Mouse (Mus musculus) embryonic facial prominence, embryonic 12.5 days (tissue): ENCODE results near the gene Sbf2. TPM values are rescaled to one million over a fixed set of nuclear protein-coding genes. Genes with fewer than 3 reads are reported as not detected.
A peak's percentile ranks its signal among the peaks of the same experiment; 100 is the strongest.

ENCODE experiments used
- ATAC-seq: fragments of 200-750 bp; cut with Nextera tagmentation; 2 replicates; pipeline ENCODE4 v1.8.0; 2017; ENCODE audit not compliant: insufficient number of reproducible peaks, insufficient read depth, low FRiP score, low TSS enrichment
- H3K27ac ChIP-seq: fragments of 300-500 bp; sonication (generic); 2 replicates; pipeline ENCODE4 v1.5.1; 2016; ENCODE audit warnings: mild to moderate bottlenecking
- H3K27me3 ChIP-seq: fragments of 300-500 bp; sonication (generic); 2 replicates; pipeline ENCODE4 v1.6.1; 2016; ENCODE audit warnings: mild to moderate bottlenecking, moderate library complexity
- H3K36me3 ChIP-seq: fragments of 300-500 bp; sonication (generic); 2 replicates; pipeline ENCODE4 v1.6.1; 2016; ENCODE audit warnings: mild to moderate bottlenecking
- H3K4me1 ChIP-seq: fragments of 300-500 bp; sonication (generic); 2 replicates; pipeline ENCODE4 v1.6.1; 2016
- H3K4me2 ChIP-seq: fragments of 300-500 bp; sonication (generic); replicated peaks from 2 replicates; pipeline ENCODE4 v1.6.1; 2016; ENCODE audit warnings: mild to moderate bottlenecking, moderate library complexity
- H3K4me3 ChIP-seq: fragments of 300-500 bp; sonication (generic); 2 replicates; pipeline ENCODE4 v1.5.1; 2016; ENCODE audit warnings: mild to moderate bottlenecking
- H3K9ac ChIP-seq: fragments of 300-500 bp; sonication (generic); 2 replicates; pipeline ENCODE4 v1.6.1; 2016; ENCODE audit warnings: mild to moderate bottlenecking, moderate library complexity
- H3K9me3 ChIP-seq: fragments of 300-500 bp; sonication (generic); 2 replicates; pipeline ENCODE4 v1.6.1; 2016; ENCODE audit warnings: mild to moderate bottlenecking, moderate library complexity
- WGBS: fragments of 180-500 bp; shearing (Covaris S2); methylation state at CpG from one replicate; pipeline ENCODE4 v1.1.7; 2016; 5-methylcytosine and 5-hydroxymethylcytosine counted together
- polyA plus RNA-seq: library from polyadenylated mRNA; unstranded; fragments of >200 nt; fragmentation: Nextera tagmentation; extraction: Ambion mirVana; gene quantifications from 2 replicates; pipeline ENCODE4 v1.2.1, GENCODE M21; 2016

Sbf2 gene
- polyA plus RNA-seq, 1 experiment from 2014 or later = 35.2 TPM

DNA sequence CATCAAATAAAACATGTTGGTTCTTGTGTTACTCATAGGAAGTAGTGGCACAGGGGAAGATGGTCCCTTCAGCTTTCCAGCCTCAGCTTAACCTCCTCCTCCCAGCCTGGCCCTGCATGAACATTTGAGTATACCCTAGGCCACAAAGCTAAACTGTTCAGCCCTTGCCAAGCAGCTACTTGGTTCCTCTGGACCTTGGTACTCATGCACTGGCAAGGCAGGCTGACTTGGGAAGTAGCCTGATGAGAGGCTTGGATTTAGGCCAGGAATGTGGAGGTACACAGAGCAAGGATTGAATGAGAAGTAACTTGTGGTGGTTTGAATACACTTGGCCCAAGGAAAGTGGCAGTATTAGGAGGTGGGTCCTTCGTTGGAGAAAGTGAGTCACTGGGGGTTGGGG is 299.4 kb downstream of the Sbf2 start:
- Histone ChIP-seq H3K9ac (no peak overlapping the region), H3K4me1 (peaks cover 9% of the 10 kb centered on the region; the same call in 1 of the 2 replicates), H3K27me3 (no peaks in the 10 kb centered on the region), H3K9me3 (no peaks in the 10 kb centered on the region), H3K4me3 (no peak overlapping the region), H3K27ac (no peak overlapping the region), H3K36me3 (peaks cover 59% of the 10 kb centered on the region), H3K4me2 (no peak overlapping the region)
- 82% methylated on average over 1 of the region's 1 CpGs for WGBS
- ATAC-seq = no peak

GRCm38 (mm10) chr7:110314401-110314890 is 300.3 kb downstream of the Sbf2 start:
- ATAC-seq = no peak
- H3K27me3 ChIP-seq = no peaks in the 10 kb centered on the region
- H3K9ac ChIP-seq = no peak overlapping the region
- H3K4me3 ChIP-seq = no peak overlapping the region
- no peak overlapping the region for H3K4me2 ChIP-seq
- 88% methylated on average over 7 of the region's 7 CpGs for WGBS
- H3K4me1 ChIP-seq = peaks cover 4% of the 10 kb centered on the region; the same call in 1 of the 2 replicates
- H3K27ac ChIP-seq = no peak overlapping the region
- no peaks in the 10 kb centered on the region for H3K9me3 ChIP-seq
- peaks cover 63% of the 10 kb centered on the region for H3K36me3 ChIP-seq

DNA sequence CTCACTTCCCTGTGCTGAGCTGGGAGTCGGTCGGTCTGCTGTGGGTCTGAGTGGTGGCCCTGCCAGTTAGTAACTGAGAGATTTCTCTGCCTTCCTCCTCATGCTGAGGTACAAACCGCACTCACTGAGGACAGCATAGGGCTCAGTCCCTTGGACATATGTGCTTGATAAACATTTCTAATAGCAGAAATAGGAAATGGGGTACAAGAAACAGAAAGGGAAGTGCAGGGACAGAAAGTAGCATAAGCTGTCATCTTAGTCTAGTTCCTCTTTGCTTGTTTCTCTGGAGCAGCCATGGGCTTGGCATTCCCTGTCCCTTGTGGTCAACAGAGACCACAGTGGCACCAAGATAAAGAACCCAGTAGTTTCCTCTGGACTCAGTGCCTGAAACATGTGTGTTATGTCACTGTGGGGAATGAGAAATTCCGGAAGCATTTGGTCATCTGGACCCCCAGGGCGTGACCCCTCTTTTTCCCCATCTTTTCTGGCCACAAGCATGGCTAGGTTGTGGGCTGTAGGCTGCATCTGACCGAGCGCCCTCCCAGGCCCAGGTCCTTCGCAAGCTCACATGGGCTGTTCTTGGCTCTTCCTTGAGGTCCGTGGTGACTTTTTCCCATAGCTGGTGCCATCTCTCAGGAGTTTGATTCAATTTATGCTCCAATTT is 301.2 kb downstream of the Sbf2 start:
- no peak for ATAC-seq
- Histone ChIP-seq H3K4me3 (no peak overlapping the region), H3K4me2 (no peak overlapping the region), H3K9ac (no peak overlapping the region), H3K27me3 (no peaks in the 10 kb centered on the region), H3K36me3 (peaks cover 66% of the 10 kb centered on the region), H3K27ac (no peak overlapping the region), H3K9me3 (no peaks in the 10 kb centered on the region), H3K4me1 (no peaks in the 10 kb centered on the region)
- WGBS = 87% methylated on average over 9 of the region's 9 CpGs

DNA sequence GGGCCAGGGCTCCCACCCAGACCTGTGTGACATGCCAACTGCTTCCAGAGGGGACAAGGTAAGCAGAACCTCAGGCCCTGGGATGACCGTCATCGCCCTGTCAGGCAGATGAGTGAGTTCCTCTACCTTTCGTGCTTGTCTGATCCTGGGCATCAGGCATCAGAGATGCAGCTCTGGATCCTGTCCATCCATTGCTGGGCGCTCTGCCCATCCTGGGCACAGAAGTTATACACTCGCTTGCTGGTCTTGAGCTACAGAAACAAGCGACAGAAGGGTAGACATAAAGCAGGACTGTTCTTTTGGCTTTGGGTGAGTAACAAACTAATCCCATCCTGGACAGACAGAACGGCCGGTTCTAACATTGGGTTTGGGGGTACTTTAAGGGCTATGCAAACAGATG is 305.5 kb downstream of the Sbf2 start:
- no peaks in the 10 kb centered on the region for H3K27me3 ChIP-seq
- H3K27ac ChIP-seq = no peak overlapping the region
- no peak overlapping the region for H3K9ac ChIP-seq
- WGBS = 95% methylated on average over 8 of the region's 8 CpGs
- no peak overlapping the region for H3K4me3 ChIP-seq
- H3K4me2 ChIP-seq = no peak overlapping the region
- no peaks in the 10 kb centered on the region for H3K9me3 ChIP-seq
- ATAC-seq = no peak
- no peaks in the 10 kb centered on the region for H3K4me1 ChIP-seq
- H3K36me3 ChIP-seq = peaks cover 59% of the 10 kb centered on the region

DNA sequence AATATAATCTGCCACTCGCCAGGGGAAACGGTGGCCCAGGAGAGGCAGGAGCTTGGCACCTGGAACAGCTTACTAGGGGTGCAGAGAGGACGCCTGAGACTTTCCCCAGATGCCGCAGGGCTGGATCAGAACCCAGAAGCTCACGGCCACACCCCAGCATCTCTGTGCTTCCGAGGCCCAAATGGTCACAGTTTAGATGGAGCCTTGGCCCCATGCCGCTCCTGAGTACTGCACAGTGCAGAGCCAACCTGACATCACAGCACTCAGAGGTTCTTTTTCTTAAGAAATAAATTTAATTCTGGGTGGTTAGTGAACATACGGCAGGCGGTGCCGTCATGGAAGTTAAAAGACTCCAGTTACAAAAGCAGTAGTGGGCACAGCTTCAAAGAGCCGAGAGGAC is 307.0 kb downstream of the Sbf2 start:
- H3K4me2 ChIP-seq = no peak overlapping the region

DNA sequence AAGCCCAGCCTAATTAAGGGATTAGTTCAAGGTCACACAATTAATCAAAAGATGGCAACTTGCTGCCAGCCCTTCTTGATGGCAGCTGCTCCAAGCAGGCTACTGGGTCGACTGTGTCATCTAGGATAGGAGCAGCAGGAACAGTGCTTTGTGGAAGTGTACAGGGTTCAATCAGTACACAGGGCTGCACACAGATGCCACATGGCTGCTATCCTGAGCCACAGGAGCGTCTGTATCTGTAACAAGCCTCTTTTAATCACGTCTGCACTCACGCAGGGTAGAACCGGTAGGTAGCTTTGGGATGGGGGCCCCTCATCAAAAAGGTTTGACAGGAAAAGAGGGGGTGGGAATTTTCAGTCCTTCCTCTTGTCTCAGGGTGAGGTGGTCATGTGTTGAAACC is 308.4 kb downstream of the Sbf2 start:
- Histone ChIP-seq H3K36me3 (peaks cover 32% of the 10 kb centered on the region), H3K4me1 (no peaks in the 10 kb centered on the region), H3K4me3 (no peak overlapping the region), H3K27me3 (no peaks in the 10 kb centered on the region), H3K4me2 (no peak overlapping the region), H3K9me3 (no peaks in the 10 kb centered on the region), H3K9ac (no peak overlapping the region), H3K27ac (no peak overlapping the region)
- WGBS = 51% methylated on average over 5 of the region's 5 CpGs
- ATAC-seq = no peak

More for the DNA sequence above, 307.0 kb downstream of the Sbf2 start:
- H3K27ac ChIP-seq = no peak overlapping the region
- H3K27me3 ChIP-seq = no peaks in the 10 kb centered on the region
- no peak for ATAC-seq
- peaks cover 46% of the 10 kb centered on the region for H3K36me3 ChIP-seq
- no peak overlapping the region for H3K4me3 ChIP-seq
- 76% methylated on average over 11 of the region's 11 CpGs for WGBS
- H3K9ac ChIP-seq = no peak overlapping the region
- no peaks in the 10 kb centered on the region for H3K4me1 ChIP-seq
- H3K9me3 ChIP-seq = no peaks in the 10 kb centered on the region

DNA sequence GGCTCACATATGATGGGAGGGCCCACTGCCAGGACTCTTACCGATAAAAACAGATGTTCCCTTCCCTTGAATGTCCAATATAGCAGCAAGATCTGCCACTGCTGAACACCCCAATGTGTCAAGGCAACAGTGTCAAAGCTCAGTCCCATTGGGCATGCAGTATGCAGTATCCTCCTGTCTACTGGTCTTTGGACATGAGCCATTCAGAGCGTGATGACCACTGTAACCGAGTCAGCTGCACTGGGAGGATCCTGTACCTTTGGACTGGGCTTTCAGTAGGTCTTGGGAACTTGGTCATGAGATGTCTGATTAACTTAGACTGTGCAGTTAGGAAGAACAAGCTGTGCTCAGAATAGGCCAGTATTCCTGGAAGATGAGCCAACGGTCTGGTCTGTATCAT is 309.2 kb downstream of the Sbf2 start:
- no peaks in the 10 kb centered on the region for H3K27me3 ChIP-seq
- H3K4me2 ChIP-seq = no peak overlapping the region
- H3K9ac ChIP-seq = no peak overlapping the region
- H3K9me3 ChIP-seq = no peaks in the 10 kb centered on the region
- no peak overlapping the region for H3K27ac ChIP-seq
- no peaks in the 10 kb centered on the region for H3K4me1 ChIP-seq
- H3K36me3 ChIP-seq = peaks cover 26% of the 10 kb centered on the region
- ATAC-seq = no peak
- no peak overlapping the region for H3K4me3 ChIP-seq
- WGBS = 97% methylated on average over 4 of the region's 4 CpGs

DNA sequence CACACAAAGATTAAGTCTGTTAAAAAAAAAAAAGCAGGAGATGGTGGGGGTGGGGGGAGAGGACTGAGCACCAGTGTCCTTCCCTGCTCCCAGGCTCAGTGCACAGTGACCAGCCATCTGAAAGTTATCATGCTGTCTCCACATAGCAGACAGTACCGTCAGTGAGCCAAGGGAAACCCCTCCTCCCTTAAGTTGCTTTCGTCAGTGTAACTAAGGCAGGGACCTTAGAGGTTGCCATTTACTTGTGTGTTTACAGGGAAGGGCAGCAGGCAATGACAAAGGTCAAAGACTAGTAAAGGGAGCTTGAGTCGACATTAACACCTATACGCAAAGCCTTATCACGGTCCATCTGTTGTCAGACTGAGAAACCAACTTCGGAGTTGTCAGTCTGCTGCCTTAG is 311.8 kb downstream of the Sbf2 start:
- peaks cover 11% of the 10 kb centered on the region; the same call in 1 of the 2 replicates for H3K36me3 ChIP-seq
- H3K4me3 ChIP-seq = no peak overlapping the region
- no peaks in the 10 kb centered on the region for H3K27me3 ChIP-seq
- WGBS = 78% methylated on average over 6 of the region's 6 CpGs
- no peaks in the 10 kb centered on the region for H3K9me3 ChIP-seq
- H3K27ac ChIP-seq = no peak overlapping the region
- H3K4me2 ChIP-seq = no peak overlapping the region
- H3K9ac ChIP-seq = no peak overlapping the region
- ATAC-seq = no peak
- H3K4me1 ChIP-seq = peaks cover 9% of the 10 kb centered on the region; the same call in 1 of the 2 replicates

DNA sequence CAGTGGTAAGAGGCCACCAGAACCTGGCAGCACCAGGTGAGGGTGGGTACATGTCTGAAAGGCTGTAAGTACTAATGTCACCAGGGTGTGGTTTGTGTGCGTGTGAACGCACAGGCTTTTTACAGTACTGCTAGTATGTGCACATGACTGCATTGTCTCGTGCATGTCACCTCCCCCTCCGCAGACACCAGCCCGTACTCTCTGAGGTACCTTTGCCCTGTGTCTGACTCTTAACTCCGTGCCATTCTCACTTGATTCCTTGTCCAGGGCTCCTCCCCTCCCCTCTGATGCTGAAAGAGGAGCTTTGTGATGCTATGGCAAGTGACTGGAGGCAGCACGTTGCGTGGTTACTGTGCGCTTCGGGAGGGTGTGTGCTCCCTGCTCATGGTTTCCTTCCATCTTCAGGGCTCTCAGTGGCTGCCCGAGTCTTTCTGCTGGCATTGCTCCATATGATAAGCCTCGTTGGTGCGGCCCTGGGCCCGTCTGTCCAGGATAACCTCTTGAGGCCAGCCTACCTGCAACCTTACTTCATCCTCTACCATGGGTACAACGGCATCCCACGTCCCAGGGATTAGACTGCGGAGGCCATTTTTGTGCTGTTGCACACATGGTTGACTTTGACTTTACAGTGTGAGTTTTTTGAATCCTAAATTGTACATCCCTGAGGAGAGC is 315.8 kb downstream of the Sbf2 start:
- Histone ChIP-seq H3K27me3 (no peaks in the 10 kb centered on the region), H3K4me2 (no peak overlapping the region), H3K27ac (no peak overlapping the region), H3K9ac (no peak overlapping the region), H3K4me3 (no peak overlapping the region), H3K4me1 (peaks cover 24% of the 10 kb centered on the region), H3K36me3 (no peaks in the 10 kb centered on the region), H3K9me3 (no peaks in the 10 kb centered on the region)
- 84% methylated on average over 17 of the region's 17 CpGs for WGBS
- no peak for ATAC-seq

DNA sequence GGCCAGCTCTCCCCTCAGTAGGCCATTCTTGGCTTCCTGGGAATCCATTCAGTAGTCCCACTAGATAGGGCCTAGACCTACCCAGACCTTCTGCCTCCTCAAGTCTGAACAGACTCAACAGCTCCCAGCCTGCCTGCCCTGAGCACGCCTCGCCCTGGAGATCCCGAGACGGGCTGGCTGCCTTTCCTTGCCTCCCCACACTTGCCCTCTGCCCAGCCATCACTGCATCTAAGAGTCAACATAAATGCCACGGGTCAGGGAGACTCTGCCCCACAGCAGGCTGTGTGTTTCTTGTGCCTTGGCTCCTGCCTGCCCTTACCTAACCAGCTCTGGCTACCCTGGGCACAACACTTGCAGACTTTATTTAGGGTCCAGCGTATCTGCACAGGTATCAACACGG is 316.6 kb downstream of the Sbf2 start:
- no peak for ATAC-seq
- Histone ChIP-seq H3K4me3 (no peak overlapping the region), H3K36me3 (no peaks in the 10 kb centered on the region), H3K9me3 (no peaks in the 10 kb centered on the region), H3K4me2 (no peak overlapping the region), H3K27ac (peak overlapping the region; percentile 84), H3K9ac (no peak overlapping the region), H3K4me1 (peaks cover 24% of the 10 kb centered on the region), H3K27me3 (no peaks in the 10 kb centered on the region)
- WGBS = 73% methylated on average over 7 of the region's 7 CpGs

DNA sequence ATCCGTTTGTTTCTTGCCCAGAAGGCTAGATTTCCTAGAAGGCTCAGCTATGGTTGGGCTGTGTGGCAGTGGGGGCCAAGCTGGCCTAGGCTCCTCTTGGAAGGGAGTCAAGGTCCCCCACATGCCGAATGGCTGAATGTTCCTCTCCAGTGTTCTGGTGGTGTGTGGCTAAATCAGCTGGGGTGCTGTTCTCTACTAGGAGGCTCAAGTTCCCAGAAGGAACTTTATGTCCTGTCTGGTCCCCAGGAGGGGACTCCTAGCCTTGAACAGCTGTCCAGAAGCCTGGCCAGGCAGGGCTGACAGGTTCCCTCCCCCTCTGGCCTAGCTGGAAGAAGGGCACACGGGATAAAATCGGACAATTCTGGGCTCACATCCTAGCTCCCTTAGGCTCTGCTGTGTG is 317.1 kb downstream of the Sbf2 start:
- peak overlapping the region; percentile 84 for H3K27ac ChIP-seq
- no peaks in the 10 kb centered on the region for H3K27me3 ChIP-seq
- H3K9ac ChIP-seq = no peak overlapping the region
- H3K4me3 ChIP-seq = no peak overlapping the region
- no peak overlapping the region for H3K4me2 ChIP-seq
- H3K9me3 ChIP-seq = no peaks in the 10 kb centered on the region
- 28% methylated on average over 4 of the region's 4 CpGs for WGBS
- peaks cover 24% of the 10 kb centered on the region for H3K4me1 ChIP-seq
- peak; percentile 10; the same call in 1 of the 2 replicates for ATAC-seq
- no peaks in the 10 kb centered on the region for H3K36me3 ChIP-seq
